Mouse (Mus musculus): ENCODE results near the gene Prmt3.

The Prmt3 gene

GRCm38 (mm10) chr7:49797171-49797570 lies 19.0 kb downstream of the Prmt3 start:
- DNase-seq (ENCODE audit: low spot score): no peak

DNA sequence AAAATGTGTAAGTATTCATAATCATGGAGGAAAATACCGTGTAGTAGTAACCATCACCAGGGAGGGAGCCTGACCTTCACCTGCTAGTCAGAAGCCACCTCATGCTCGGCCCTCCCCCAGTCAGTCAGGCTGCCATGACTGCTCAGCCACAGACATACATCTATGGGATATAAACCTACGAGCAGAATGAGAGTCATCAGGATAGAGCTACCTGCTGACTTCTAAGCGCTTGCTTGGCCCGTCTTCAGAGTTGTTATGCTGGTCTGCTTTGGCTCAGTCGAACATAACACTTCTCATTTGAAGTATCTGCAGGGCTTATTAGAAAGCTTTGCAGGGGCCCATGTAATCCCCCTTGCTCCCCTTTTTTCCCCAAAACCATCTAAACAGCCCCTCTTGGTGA lies 25.4 kb downstream of the Prmt3 start:
- DNase-seq (ENCODE audit: low spot score): no peak

GRCm38 (mm10) chr7:49804638-49805165 lies 26.6 kb downstream of the Prmt3 start:
- DNase-seq (ENCODE audit: low spot score): no peak

GRCm38 (mm10) chr7:49805618-49806017 lies 27.5 kb downstream of the Prmt3 start:
- no peak for DNase-seq (ENCODE audit: low spot score)

DNA sequence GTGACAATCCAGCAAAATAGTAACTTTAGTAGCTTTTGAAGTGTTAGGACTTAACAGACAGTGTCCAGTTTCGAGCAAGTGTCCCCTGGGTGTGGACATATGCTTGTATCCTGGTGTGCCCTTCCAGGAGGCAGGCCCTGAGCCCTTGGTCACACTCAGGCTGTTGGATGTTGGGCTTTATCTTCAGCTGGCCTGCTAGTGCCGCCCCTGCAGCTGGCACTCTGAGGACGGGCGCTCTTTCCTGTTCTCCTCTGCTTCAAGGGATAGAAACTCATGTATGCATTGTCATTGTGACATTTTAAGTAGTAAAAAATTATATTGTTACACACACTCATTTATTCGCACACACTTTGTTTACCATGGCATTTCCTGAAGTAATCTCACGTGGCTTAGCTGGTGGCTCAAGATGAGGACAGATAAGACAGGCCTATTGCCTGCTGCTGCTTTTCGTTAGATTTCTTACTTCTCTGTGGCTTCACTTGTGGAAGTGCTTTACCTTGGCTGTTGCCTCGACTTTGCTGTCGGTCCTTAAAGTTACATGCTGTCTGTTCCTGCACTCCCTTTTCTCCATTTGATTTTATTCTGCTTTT lies 29.0 kb downstream of the Prmt3 start:
- DNase-seq (ENCODE audit: low spot score): no peak

GRCm38 (mm10) chr7:49807846-49808622 lies 29.9 kb downstream of the Prmt3 start:
- DNase-seq (ENCODE audit: low spot score): no peak

GRCm38 (mm10) chr7:49809100-49809499 lies 31.0 kb downstream of the Prmt3 start:
- no peak for DNase-seq (ENCODE audit: low spot score)

DNA sequence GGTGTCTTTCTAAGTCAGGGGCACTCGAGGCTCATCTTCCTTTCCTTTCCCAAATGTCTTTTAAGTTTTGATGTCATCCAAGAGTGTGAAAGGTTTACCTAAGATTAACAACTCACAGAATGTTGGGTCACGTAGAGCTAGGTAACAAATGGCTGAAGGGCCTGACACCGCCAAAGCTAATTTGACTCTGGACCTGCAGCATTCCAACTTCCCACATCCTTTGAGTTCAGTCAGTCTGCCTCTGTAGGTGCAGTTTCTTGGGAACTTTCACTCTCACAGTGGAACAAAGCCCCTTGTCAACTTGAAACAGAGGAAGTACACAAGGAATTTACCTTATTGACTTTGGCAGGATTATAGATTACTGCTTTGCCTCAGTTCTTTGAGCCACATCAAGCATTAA lies 31.4 kb downstream of the Prmt3 start:
- no peak for DNase-seq (ENCODE audit: low spot score)

DNA sequence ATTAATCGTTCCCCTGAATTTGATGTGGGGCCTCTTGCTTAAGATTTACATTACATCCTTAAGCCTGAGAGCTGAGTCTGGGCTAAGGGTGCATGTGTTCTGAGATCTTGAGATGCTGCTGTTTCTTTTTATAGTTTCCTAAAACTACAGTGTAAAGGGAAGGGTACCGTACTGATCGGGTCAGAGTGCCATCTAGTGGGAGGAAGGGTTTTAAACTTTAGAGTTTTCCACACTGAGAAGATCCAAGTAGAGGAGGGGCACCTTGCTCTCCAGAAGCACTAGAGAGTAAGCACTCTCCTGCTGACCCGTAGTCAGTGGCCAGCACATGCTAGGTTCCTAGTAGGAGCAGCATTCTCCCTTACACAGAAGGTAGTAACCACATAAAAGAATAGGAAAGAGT lies 33.2 kb downstream of the Prmt3 start:
- no peak for DNase-seq (ENCODE audit: low spot score)

DNA sequence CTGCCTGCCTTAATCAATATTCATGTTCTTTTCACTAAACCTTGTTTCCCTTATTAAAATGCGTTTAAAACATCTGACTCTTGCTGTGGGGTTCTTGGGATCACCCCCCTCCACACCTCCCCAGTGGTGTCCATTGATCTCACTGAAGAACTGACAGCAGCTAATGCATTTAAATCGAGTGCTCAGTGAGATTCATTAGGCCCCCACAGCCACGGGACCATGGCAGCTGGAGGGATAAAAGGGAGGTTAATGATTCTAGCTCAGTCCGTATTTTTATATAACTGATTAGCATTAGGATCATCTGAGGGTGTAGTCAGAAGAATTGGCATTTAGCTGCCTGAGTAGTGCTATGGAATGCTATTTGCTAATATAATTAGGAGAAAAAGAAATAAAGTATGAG lies 41.2 kb downstream of the Prmt3 start:
- DNase-seq (ENCODE audit: low spot score): no peak

GRCm38 (mm10) chr7:49821370-49821769 lies 43.2 kb downstream of the Prmt3 start:
- no peak for DNase-seq (ENCODE audit: low spot score)

DNA sequence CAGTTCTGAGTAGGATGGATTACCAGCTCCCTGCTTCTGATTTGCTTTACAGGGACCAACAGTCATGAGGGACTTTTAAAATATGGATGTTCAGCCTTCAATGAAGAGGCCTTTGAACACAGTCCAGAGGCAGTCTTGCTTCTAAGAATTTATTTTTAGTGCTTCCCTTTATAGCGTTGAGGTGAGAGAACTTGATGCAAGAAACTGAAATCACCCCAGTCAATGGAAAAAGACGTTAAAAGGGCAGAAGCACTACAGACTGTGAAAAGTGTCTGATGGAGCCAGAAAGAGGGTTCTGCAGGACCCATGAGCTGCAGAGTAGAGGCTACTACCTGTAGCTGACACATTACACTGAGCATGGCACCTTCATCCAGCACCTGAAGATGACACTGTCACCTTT lies 43.9 kb downstream of the Prmt3 start:
- no peak for DNase-seq (ENCODE audit: low spot score)

GRCm38 (mm10) chr7:49823595-49823994 lies 45.4 kb downstream of the Prmt3 start:
- DNase-seq (ENCODE audit: low spot score): no peak

GRCm38 (mm10) chr7:49824043-49824442 lies 45.9 kb downstream of the Prmt3 start:
- no peak for DNase-seq (ENCODE audit: low spot score)

DNA sequence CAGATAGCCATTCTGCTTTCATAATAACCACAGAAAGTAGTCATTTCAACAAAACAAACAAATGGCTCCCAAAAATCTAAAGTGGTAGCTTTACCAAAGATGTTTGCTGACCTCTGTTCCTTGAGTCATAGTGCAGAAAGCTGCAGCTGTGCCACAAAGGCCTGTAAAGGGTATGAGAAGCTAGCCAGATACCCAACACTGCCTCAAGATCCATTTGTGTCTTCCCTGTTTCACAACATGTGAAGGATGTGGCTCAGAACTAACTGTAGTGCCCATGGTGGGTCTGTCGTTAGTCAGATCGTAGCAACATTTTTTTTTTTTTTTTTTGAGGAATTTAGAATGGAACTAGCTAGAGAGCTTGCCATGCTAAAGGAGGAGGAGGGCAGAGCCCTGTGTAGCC lies 46.4 kb downstream of the Prmt3 start:
- no peak for DNase-seq (ENCODE audit: low spot score)

- DNase-seq (ENCODE audit: low spot score): no peak
Observed at GRCm38 (mm10) chr7:49825492-49825891, 47.3 kb downstream of the Prmt3 start.

DNA sequence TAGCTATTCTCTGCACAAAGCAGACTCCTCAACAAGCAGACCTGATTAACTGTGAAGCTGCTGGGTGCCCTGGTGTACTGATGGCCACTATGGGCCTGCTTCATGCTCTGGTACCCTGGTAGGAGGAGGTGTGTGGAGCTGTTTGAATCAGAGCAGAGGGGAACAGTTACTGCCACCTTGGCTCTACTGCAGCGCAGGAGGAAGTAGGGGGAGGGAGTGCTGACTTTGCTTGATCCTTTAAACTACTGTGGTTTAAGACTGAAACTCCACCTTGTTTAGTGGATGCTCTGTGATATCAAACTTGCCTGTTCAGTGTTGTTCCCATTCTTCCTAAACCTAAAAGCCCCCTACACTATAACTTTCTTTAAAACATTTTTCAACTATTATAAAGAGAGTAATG lies 49.8 kb downstream of the Prmt3 start:
- no peak for DNase-seq (ENCODE audit: low spot score)

- no peak for DNase-seq (ENCODE audit: low spot score)
Observed at GRCm38 (mm10) chr7:49842366-49843282, 64.5 kb downstream of the Prmt3 start.

GRCm38 (mm10) chr7:49843304-49843933 lies 65.3 kb downstream of the Prmt3 start:
- no peak for DNase-seq (ENCODE audit: low spot score)

GRCm38 (mm10) chr7:49847939-49848338 lies 69.8 kb downstream of the Prmt3 start:
- no peak for DNase-seq (ENCODE audit: low spot score)

DNA sequence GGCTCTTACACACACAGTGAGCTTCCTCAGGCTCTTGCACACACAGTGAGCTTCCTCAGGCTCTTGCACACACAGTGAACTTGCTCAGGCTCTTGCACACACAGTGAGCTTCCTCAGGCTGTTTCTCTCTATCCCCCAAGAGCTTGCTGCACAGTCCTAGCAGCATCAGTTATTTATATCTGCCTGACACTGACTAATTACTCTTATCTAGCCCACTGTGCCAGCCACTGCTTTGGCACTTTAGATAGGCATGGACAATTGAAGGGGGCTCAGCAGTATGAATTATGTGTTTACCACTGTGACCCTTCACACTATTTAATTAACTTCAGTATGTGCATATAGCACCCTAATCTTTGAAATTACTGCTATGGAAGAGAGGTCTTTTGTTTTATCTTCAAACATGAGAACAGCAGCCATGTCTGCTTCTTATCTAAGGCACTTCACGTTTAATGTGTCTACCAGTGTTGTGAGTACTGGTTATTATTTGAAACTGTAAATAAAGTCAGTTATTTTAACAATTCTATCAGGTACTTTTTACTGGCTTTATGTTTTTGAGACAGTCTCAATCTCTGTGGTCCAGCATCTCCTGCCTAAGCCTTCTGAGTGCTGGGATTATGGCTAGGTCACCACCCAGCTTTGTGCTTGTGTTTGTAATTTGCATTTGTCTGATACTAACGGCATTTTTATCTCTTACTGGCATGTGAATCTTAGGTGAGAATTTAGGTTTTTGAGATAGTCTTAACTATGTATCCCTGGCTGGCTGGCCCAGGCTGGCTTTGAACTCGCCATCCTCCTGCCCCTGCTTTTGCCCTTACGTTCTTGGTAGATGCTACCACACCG lies 75.4 kb downstream of the Prmt3 start:
- DNase-seq (ENCODE audit: low spot score): no peak
